Mouse (Mus musculus): ENCODE measurements at regions not wholly inside any gene's neighbourhood (a gene's known extent, or its start where the extent isn't known, plus 50 kb on each side); places are given as distances from the start of the nearest gene placed in this dataset.

DNA sequence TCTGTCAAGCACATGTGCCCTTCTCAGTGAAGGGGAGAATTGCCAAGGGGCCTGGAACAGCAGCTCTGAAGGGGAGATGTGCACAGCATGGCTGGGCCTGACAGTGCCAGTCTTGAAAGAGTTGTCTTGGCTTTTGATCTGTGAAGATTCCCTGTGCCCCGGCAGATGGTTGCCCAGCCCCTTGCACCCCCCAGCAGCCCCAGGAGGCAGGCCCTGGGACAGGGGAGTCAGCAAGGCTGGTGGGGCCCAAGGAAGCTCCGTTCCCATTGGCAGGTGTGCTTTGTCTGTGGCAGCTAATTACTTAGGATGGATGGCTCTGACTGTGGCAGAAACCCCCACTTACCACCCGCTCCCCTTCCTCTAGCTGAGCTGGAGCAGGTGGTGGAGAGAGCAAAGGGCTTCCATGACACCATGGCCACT, 58.6 kb downstream of the Tspan17 start:
- DNase-seq (ENCODE audit: low read depth, low spot score) = no peak

DNA sequence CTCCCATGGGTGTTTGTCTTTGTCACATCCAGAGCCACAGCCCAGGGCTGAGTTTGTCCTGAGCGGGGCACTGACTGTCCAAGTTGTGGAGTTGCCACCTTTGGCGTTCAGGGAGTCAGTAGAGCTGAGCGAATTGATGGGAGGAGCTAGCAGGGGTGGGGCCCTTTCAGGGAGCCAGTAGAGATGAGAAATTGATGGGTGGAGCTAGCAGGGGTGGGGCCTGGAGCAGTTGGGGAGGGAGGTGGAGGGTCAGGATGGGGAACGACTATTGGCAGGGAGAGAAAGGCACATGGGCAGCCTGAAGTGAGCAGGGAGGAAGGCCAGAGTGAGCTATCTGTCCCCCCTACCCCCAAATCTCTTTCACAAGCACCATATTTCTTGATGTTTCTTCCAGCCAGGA, 62.0 kb downstream of the Tspan17 start:
- no peak for DNase-seq (ENCODE audit: low read depth, low spot score)

DNA sequence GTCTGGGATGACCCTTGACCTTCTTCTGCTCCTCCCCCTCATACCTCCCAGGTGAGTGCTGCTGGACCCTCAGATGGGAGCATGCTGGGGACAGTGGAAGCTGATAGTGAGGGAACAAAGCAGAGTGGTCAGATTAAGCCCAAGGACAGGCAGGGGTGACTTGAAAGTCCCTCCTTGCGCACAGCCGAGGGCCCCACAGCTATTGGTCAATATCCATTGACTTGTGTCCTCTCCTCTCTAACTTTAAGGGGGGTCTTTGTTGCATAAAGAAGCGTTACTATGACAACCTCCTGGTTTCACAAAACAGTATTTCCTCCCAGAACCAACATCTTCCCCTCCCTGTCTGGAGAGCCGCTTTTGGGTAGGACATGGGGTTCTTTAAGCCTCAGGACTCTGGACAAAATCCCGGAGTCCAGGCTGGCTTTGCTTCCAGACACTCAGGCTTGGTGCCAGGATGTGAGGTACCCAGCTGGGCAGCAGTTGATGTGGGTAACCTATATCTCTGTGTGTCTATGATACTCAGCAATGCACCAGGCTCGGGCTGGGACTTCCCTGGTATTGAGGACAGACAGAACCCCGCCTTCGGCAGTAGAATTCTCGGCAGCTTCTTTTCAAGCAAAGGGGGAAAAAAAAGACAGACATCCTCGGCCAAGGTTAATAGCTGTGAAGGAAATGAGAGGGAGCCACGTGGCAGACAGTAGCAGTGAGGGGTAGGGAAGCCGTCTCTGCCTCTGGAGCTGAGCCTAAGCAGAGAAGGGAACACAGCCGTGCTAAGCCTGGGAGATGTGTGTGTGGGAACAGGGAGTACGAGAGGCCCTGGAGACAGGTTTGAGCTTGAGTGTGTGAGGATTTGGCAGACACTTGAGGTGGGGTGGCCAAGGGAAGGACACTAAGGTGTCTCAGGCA, 66.4 kb downstream of the Tspan17 start:
- DNase-seq (ENCODE audit: low read depth, low spot score) = no peak

DNA sequence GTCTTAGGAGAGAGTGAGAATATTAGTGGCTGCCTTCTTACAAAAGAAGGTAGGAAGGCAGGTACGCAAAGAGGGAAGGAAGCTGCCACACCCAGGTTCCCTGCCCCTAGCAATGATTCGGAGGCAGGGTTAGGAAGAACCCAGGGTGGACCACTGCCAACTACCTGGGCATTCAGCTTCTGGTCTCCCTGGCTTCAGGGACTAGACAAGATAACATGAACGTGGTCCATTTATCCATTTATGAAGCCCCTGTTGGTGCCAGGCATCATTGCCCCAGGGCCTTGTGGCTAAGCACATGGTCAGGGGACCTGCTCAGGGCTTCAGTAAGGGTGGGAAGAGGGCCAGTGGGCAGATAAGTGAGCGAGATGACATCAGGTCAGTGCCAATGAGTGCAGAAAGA, 73.8 kb downstream of the Tspan17 start:
- DNase-seq (ENCODE audit: low read depth, low spot score) = no peak

DNA sequence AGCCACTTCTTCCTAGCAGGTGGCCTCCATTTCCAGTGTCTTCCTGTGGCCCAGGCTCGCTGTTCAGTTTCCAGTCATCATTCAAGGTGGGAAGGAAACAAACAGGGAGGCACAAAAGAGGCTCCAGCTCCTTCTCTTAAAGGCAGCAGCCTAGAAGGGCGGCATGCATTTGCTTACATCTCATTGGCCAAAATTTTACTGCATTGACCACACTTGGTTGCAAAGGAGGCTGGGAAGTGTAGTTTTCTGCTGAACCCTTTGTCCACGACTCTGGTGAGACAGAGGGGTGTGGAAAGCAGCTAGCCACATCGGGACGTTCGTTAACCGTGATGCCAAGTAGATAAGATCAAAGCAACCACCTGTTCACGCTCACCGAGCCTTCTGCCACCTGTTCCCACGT, 74.9 kb downstream of the Tspan17 start:
- DNase-seq (ENCODE audit: low read depth, low spot score) = peak; percentile 63

DNA sequence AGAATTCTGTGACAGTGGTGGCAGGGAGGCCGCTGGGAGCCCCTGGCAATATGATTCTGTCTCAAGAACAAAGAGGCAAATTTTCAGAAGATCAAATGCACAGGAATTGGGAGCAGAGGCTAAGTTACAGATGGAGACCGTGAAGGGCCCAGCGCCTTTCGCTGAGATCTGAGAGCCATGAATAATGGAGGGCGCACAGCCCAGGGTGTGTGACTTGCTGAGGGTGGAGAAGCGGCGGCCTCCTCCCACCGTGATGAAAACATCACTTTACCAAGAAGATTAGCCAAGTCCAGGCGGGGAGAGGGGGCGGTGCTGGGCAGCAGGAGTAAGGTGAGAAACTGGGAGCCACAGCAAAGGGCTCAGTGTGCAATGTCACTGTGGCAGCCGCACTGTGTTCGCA, 77.2 kb upstream of the Unc5a start:
- no peak for DNase-seq (ENCODE audit: low read depth, low spot score)

DNA sequence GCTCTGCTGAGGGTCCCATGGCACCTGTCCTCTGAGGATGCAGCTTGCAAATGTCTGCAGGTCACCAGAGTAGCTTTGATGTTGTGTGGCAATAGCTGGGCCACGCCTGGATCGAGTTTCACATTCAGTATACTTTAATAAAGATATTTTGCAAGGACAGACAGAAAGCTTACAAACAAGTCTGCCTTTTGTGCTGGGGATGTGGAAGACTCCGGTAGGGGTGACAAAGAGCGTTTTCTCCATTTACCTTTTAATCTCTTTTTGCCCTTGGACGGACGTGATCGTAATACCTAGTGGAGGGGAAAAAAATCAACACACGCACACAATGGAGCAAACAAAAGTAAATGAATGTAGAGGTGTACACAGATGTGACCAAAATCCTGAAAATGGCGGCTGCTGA, 75.3 kb upstream of the Unc5a start:
- DNase-seq (ENCODE audit: low read depth, low spot score) = no peak

DNA sequence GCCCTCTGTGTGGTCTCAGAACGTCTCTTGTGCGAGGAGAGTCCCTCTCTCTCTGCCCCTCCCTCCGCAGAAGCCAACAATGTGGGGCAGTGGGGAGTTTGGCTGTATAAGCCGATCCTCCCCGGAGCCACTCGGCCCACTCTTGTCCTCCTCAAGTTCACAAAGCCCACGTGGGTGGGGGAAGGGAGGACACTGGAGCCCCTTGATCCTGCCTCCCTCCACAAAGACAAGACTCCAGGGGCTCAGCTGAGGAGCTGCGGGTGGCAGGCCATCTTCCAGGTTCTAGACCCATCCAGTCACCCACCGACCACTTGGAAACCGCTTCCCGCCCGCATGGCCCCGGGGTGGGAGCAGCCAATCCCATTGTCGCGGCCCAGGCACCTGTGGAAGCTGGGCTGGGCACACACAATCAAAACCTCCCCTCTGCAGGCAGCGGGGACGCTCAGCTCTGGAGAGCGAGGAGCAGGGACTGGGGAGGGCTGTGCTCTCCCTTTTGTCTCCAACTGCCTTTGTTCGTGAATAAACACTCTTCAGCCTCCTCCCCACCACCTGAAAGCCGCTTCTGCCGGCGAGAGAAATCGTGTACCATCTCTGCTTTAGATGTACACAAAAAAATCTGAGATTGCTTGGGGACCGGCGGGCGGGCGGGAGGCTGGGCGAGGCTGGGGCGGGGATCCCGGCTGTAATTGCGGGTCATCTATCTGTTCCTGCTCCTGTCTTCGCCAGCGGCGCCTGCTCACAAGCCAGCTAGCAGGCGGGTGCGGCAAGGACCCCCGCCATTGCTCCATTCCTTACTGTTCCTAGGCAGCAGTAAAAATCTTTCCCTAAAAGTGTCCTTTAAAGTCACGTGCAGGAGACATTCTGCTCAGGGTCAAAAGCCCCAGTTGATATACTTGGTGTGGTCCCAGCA, 74.7 kb upstream of the Unc5a start:
- DNase-seq (ENCODE audit: low read depth, low spot score) = peak; percentile 60

DNA sequence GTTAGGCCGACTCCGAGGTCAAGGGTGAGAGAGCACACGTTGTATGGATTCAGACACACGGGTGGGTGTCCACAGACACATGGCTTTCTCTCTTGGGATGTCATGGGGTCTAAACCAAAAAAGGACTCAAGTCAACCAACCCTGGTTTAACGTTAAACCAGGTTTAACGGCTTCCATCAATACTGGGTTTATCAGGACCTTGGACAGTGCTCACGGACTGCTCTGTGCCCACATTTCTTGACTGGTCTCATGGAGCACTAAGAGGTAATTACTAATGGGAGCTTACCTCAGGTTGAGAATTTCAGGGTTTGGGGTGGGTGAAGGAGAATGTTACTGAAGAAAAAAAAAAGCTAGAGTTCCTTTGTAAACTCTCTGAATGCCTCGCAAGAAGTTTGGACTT, 72.7 kb upstream of the Unc5a start:
- DNase-seq (ENCODE audit: low read depth, low spot score) = peak; percentile 51

DNA sequence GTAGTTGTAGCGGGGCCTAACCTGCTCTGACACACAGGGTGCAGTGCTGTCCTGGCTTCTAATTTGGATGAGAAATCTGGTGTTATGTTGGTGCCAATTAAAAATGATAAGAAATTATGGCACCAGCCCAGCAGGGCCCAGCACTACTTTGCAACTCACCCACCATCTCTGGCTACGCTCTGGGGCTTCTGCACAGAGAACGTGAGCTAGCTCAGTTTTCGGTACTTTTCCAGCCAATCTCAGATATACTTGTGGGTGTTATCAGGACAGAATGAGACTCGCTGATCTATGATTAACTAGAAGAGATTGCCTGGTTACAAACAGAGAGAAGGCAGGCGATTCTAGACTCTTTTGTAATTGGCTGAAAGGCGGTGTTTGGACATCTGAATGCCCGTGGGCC, 71.6 kb upstream of the Unc5a start:
- no peak for DNase-seq (ENCODE audit: low read depth, low spot score)

DNA sequence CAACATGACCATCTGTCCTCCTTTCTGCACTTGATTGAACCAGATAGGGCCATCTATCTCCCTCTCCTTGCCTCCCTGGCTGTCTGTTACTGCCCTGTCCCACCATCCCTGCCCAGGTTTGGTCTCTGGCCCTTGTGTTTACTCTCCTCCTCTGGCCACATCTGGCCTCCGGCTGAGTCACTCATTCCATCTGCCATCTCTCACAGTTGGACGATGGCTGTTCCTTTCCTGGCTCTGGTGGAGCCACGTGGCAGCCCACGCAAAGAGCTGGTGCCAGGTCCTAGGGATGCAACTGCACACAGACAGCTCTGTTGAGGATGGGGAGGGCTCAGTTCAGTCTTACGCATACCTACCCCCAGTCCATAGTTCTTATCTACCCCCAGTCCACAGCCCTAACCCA, 69.9 kb upstream of the Unc5a start:
- DNase-seq (ENCODE audit: low read depth, low spot score) = no peak

DNA sequence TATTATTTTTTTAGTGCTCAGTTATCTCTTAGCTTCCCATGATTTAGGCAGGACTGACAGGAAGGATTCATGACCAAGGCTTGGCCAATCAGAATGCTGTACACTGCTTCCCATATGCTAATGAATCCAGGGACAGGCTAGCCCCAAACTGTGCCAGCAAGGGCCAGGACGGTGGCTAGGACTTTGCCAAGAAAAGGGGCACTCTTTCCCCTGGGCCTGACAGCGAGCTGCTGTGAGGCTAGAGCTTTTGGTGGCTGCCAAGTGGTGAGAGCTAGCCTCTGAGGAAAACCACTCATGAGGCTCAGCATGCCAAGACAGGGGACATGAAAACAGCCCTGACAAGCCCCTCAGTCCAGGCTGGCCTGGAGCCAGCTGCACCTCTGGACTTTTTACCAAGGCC, 69.0 kb upstream of the Unc5a start:
- DNase-seq (ENCODE audit: low read depth, low spot score) = no peak

DNA sequence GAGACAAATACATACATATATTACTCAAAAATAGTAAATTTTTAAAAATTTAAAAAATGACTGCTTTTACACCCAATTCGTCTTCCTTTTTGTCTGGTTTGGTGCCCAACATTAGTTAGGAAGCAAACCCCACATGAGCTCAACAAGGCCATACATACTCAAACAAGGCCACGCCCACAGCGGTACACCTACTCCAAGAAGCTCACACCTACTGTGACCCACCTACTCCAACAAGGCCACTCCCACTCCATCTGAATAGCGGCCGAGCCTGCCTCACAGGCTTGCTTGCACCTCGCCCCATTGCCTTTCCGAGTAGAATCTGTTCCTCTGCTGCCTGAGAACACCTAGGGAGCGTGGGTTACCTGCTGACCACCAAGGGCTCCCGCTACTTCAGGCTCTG, 66.4 kb upstream of the Unc5a start:
- peak; percentile 86 for DNase-seq (ENCODE audit: low read depth, low spot score)

DNA sequence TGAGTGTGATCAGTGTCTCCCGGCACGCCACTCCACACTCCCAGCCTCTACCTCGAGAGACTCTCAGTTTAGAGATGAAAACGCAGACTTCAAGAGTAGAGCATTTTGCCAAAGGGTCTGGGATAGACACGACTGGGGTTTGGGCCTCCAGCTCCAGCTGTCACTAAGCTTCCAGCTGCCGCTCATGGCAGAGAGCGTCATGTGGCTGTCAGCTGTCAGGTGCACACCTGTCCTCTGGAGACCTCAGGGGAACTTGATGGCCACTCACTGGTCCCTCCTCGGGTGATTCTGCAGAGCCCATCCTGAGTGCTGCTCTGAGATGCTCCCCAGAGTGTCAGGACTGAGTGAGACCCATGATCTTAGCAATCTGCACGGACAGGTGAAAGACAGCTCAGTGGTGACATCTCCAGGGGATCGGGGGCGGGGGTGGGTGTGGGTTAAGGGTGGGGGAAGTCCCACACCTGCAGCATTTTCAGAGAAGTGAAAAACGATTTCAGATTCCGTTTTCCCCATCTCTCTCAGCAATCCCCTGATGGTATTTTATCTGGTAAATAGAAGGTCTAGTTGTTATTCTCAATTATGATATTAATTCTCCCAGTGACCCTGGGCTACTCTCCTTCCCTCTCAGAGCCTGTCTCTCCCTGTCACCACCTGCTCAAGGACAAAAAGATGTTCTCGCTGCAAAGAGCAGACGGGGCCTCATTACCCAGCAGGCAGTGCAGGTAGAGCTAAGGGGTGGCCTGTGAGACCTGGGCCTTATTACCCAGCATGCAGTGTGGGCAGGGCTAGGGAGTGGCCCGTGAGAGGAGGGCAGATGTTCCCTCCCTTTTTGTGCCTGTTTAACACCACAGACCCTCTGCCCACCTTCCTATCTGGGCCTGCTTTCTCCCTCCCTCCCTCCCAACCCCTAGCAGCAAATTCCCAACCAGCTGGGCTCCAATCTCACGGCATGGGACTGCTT, 65.2 kb upstream of the Unc5a start:
- no peak for DNase-seq (ENCODE audit: low read depth, low spot score)

DNA sequence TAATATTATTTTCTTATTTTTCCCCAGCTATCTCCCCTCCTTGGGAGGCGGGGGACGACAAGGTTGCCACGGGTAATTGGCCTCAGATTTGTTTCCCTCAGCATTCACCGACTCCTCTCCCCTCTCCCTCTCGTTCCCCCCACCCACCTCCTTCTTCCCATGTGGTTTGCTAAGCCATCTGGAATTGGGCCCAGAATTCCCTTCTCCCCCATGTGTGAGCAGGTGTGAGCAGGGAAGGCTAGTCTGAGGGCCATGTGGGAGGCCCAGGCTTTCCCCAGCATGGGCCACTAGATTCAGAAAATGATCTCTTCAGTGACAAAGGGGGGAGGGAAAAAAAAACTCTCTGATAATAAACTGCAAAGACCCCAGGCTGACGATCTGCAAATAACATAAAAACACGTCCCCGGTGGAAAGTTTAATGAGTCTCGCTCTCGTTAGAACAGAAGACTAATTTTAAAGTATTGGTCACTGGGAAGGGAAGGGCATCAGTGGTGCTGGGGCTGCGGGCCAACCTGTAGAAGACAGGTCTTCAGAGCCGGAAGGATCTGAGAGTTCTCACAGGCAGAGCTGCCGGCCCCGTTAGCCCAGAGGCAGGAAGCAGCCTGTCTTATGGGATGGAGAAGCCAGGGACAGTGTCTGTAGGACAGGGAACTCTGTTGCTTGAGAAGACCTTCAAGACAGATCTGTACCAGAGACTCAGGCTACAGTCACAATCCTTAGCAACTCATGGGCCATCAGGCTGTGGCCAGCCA, 64.3 kb upstream of the Unc5a start:
- no peak for DNase-seq (ENCODE audit: low read depth, low spot score)

DNA sequence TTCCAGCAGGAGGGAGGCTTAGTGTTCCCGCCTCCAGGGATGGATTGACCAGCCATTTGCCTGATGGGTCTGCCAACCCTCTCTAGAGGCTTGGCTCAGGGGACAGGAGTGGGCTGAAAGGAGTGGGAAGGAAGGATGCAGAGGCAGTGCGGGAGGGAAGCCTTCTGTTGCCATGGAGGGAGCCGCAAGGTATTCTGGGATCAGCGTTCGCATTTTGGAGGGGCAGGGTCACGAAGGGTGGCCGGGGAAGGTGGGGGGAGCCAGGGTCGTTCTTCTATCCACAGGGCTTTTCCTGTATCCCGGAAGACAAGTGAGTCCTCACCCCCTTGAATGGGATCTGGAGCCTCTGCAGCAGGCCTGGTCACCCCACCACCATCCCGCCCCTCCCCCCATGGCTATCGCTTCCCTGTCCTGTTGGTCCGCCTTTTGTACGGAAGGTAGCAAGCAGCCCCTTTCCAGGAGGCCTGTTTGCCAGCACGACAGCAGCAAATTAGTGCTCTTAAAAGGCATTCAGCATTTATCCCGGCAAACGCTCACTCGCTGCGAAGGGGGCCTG, 61.8 kb upstream of the Unc5a start:
- DNase-seq (ENCODE audit: low read depth, low spot score) = peak; percentile 31

DNA sequence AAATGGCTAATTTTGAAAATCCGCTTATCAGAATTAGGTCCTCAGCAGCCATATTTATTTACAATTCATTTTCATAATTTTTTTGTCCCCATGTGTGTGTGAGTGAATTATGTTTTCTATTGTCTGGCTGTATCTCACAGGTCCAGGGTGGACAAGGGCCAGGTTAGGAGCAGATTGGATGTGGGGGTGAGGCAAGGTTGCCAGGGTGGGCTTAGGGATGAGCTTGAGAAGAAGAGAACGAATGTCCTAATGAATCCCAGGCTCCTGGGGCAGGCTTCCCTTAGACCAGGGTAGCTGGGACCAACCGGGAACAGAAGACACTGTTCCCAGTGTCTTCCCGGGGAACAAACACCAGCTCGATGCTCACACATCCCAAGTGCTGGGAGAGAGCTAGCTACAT, 61.2 kb upstream of the Unc5a start:
- DNase-seq (ENCODE audit: low read depth, low spot score) = no peak

DNA sequence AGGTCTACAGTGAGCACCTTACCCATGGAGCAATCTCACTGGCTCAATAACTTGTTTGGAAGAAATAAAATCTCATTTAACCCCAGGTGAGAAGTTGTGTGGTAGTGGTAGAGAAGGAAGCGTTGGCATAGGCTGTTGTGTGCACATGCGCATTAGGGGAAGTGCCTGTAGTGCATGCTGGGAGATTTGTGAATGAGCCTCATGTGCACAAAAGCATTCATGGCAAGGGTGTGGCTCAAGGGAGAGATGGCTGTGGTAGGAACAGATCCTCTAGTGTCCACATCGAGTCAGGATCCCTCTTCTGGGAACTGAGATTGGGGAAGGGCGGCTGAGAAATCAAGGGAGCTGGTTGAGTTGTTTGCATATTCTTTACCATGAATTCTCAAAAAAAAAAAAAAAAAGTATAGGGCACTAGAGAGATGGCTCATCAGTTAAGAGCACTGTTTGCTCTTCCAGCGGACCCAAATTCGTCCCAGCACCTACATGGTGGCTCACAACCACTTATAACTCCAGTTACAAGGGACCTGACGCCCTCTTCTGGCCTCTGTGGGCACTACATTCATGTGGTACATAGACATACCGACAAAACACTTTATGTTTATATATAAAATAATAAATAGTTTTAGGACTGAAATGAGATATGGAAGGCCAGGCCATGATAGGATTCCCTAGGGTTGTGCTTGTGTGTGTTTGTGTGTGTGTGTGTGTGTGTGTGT, 59.4 kb upstream of the Unc5a start:
- DNase-seq (ENCODE audit: low read depth, low spot score) = peak; percentile 71

DNA sequence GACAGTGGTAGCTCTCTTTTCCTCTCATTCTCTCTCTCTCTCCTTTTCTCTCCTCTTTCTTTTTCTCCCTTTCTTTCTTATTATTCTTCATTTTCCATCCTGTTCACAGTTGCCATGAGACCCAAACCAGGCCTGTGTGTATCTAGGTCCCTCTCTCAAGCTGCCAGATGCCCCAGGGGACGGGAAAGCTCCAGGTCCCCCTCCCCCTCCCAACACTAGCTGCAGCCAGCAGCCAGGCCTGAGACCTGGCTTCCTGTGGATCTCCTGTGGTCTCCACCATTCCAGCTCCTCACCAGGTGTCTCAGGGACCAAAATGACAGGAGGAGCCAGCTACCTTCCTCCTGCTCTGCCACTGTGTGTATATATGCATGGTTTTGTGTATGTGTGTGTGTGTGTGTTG, 56.6 kb upstream of the Unc5a start:
- no peak for DNase-seq (ENCODE audit: low read depth, low spot score)

DNA sequence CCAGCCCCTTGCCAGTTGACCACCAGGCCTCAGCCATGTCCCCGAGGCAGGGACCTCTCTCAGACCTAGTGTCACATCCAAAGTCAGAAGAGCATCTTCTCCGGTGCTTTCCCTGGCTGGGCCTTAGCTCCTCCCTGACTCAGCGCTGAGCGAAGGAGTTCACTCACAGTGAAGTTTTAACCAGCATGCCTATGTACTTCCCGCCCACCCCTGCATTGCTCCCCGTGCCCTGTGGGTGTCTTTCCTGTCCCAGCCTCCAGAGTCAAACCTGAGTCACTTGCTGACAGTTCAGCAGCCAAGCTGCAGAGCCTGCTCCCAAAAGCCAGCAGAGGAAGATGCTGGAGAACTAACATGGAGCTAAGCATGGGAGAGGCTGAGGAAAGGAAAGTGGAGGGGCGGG, 55.6 kb upstream of the Unc5a start:
- DNase-seq (ENCODE audit: low read depth, low spot score) = no peak

Measured in ES-CJ7 (cell line).